Mouse (Mus musculus): ENCODE measurements around the gene Cux1.

Gene Cux1

GRCm38 (mm10) chr5:136266077-136266476 lies 301.2 kb downstream of the Cux1 start:
- no peak for DNase-seq (ENCODE audit: low read depth in 1 of 2, low spot score in 2 of 2)

- no peak for DNase-seq (ENCODE audit: low read depth in 1 of 2, low spot score in 2 of 2)
Measured at GRCm38 (mm10) chr5:136263342-136263741, 303.9 kb downstream of the Cux1 start.

GRCm38 (mm10) chr5:136258919-136259318 lies 308.4 kb downstream of the Cux1 start:
- DNase-seq (ENCODE audit: low read depth in 1 of 2, low spot score in 2 of 2) = peak in 1 of 2 experiments; percentile 48

- peak in 1 of 2 experiments; percentile 65 for DNase-seq (ENCODE audit: low read depth in 1 of 2, low spot score in 2 of 2)
Measured at GRCm38 (mm10) chr5:136252899-136253298, 314.4 kb downstream of the Cux1 start.

DNA sequence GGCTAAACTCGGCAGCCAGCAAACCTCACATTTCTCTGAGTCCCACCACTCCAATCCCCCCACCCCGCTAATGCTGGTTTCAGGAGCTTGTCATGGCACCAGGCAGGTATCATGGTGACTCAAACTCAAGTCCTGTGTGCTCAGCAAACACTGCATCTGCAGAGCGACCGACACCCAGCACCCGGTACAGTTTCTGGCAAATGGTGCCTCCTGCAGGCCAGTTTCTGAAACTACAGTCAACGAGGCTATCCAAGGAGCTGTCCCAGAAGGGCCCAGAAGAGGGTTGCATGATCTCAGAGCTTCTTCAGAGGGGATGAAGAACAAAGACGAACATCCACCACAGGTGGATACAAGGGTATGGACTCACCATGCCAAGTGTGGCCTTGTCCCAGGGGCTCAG lies 316.3 kb downstream of the Cux1 start:
- peak in 1 of 2 experiments; percentile 65 for DNase-seq (ENCODE audit: low read depth in 1 of 2, low spot score in 2 of 2)

GRCm38 (mm10) chr5:136248441-136248840 lies 318.8 kb downstream of the Cux1 start:
- DNase-seq (ENCODE audit: low read depth in 1 of 2, low spot score in 2 of 2) = no peak

DNA sequence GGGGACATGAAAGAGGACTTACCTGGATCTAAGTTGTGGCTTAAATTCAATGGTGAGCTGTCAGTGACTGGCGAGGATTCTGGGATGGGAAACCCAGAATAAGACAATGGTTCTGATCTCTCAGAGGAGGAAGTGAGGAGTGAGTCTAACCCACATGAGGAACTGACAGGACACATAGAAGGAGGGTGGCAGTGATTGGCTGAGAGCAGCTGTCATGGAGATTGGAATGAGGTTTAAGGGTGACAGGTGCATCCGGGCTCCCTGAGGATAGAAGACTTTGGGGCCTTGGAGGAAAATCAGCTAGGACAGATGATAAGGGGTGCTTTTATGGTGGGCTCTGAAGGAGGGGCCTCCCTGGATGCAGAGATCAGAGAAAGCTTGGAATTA lies 320.8 kb downstream of the Cux1 start, which contains the start of gene Sh2b2:
TSS of gene Sh2b2 (minus strand) at position 105 of the 387 bp plus-strand sequence.
- peak in 1 of 2 experiments; percentile 29 for DNase-seq (ENCODE audit: low read depth in 1 of 2, low spot score in 2 of 2)

DNA sequence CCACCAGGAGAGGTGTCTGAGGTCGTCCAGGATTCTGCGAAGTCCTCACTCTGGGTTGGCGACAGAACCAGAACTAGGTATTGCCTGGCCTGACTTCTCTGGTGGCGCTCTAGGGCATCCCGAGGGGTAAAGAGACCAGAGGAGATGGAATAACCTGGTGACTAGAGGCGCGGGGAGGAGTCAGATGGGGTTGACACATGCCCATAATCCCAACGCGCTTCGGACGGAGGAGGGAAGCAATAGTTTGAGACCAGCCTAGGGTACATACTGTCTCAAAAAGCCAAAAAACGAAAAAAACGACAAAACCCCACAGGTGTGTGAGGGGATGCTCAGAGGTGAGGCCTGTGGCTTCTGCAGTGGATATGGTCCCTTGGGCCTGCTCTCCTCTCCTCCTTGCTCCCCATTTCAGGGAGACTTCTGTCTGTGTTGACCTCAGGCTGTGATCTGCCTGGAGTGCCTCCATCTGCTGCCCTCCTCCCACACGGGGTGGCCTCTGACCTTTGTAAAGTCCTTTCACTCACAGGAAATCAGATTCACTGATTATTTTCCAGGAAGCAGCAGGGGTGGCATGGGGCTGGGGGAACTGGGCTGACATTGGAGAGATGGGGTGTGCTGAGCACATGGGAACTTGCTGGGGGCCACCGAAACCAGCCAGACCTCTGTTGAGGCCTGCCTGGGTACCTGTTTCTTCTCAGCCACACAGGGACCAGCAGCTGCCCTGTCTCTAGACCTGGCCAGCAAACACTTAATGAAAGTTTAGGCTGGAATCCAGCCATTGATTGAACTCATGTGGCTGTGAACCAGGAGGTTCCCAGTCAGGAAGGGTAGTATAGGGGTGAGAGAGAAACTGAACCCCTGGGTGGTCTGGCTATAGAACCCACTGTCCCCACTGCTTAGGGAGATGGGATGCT lies 321.5 kb downstream of the Cux1 start:
- no peak for DNase-seq (ENCODE audit: low read depth in 1 of 2, low spot score in 2 of 2)

DNA sequence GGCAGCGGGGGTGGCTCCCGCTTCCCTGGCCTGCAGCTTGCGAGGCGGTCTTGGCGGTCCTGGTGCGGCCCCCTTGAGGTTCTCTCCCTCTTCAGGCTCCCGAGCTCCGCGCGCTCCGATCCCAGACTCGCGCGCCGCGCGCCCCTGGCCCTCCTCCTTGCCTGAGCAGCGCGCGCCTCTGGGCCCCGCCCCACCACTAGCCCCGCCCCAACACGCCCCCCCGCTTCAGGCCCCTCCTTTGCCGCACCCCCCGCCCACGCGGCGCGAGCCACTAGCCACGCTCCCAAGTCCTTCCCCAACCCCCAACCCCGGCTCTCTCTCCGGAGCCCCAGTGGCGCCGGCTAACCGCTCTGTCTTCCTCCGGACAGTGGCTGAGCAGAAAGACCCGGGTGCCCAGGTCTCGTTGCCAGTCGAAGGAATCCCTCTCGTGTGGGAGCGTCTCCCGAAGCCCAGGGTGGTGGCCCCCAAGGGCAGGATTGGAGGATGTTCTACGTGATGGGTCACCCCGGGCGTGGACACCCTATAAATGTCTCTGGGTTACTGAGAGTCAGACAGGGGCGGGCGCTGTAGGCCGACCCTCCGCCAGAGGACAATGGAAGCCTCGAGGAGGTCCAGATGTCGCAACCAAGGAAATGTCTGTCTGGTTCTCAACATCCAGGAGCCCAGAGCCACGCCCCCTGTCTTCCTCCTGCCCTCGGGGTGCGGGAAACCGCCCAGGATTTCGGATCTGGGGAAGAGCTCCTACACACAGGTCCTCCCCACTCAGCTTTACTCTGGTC lies 322.3 kb downstream of the Cux1 start:
- peak; percentile 52 to 73 for DNase-seq (ENCODE audit: low read depth in 1 of 2, low spot score in 2 of 2)

- DNase-seq (ENCODE audit: low read depth in 1 of 2, low spot score in 2 of 2) = no peak
Measured at GRCm38 (mm10) chr5:136243851-136244761, 323.2 kb downstream of the Cux1 start.

DNA sequence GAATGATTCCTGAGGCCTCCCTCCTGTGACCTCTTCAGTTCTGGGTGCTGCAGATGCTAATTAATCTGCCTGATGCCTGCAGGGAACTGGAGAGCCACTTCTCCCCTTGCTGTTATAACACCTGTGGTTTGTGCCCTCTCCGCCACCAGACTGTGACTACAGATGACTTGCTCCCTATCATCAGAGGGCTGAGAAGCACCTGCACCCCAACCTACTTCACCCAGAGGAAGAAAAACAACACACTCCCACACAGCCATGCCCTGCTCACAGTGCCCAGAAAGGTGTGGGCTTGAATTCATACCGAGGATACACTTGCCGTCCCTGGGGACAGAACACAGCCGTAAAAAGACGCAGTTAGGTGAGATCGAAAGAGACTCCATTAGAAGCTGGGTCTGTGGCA lies 326.1 kb downstream of the Cux1 start:
- DNase-seq (ENCODE audit: low read depth in 1 of 2, low spot score in 2 of 2) = no peak

- DNase-seq (ENCODE audit: low read depth in 1 of 2, low spot score in 2 of 2) = no peak
Measured at GRCm38 (mm10) chr5:136240381-136240780, 326.9 kb downstream of the Cux1 start.

GRCm38 (mm10) chr5:136237607-136238006 lies 329.7 kb downstream of the Cux1 start:
- DNase-seq (ENCODE audit: low read depth in 1 of 2, low spot score in 2 of 2) = no peak

GRCm38 (mm10) chr5:136236611-136237010 lies 330.7 kb downstream of the Cux1 start:
- DNase-seq (ENCODE audit: low read depth in 1 of 2, low spot score in 2 of 2) = no peak

GRCm38 (mm10) chr5:136230348-136231035 lies 336.8 kb downstream of the Cux1 start:
- DNase-seq (ENCODE audit: low read depth in 1 of 2, low spot score in 2 of 2) = no peak

GRCm38 (mm10) chr5:136226246-136226876 lies 340.9 kb downstream of the Cux1 start:
- DNase-seq (ENCODE audit: low read depth in 1 of 2, low spot score in 2 of 2) = no peak

- no peak for DNase-seq (ENCODE audit: low read depth in 1 of 2, low spot score in 2 of 2)
Measured at GRCm38 (mm10) chr5:136218585-136218984, 348.7 kb downstream of the Cux1 start.

DNA sequence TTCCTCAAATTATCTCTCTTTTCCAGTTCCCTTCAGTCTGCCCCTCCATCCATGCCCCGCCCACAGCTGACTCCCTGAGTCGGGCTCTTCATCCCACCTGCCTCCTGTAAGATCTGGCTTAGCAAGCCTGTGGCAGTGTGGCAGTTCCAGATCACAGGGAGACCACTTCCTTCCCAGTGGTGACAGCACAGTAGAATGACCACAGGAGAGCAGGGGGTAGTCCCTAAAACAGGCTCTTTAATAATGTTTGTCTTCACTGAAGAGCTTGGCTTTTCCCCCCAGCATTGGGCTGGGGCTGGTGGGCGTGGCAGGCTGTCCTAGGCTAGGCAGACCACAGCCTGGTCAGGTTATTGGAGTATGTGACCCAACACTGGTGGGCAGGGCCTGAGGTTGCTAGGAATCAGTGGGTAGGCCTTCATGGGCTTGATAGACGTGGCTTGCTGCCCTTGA lies 349.3 kb downstream of the Cux1 start:
- DNase-seq (ENCODE audit: low read depth in 1 of 2, low spot score in 2 of 2) = peak in 1 of 2 experiments; percentile 41

DNA sequence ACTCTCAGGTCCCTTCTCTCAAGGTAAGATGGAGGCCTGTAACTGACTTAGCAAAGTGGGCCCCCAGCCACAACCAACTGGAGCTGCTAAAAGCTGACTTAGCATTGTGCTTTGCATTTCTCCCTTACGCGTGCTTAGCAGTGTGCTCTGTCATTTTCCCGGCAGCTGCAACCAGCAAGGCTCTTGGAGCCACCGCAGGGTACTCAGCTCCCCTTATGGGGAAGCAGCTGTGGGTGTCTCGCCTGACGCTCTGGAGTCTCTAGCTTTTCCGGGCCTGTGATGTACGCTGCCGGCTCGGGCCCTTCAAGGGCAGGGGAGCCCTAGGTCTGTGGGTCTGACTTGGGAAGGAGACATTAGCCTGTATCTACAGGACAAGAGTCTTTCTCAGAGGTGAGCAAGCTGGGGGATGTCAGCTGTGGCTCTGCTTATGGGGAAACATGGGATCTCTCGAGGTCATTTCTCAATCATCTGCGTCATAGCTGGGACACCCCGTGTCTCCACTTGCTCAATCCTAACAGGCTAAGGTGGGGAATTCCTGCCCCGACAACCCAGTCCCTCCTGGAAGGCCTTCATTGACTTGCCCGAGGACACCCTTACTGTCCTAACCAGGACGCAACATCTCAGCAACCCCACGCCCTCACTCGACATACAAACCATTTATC lies 350.2 kb downstream of the Cux1 start:
- peak; percentile 75 to 79 for DNase-seq (ENCODE audit: low read depth in 1 of 2, low spot score in 2 of 2)

Measured in monocyte, adult 2 months (primary cell).